8 mouse cellular contexts compared by ENCODE assay signal in genomic region chr3:88502641-88503504, GRCm38 (mm10). TPM values are rescaled to one million over a fixed set of nuclear protein-coding genes. Genes with fewer than 3 reads are reported as not detected.
DNase-seq lines count a peak whose midpoint lies in the region; ATAC-seq and TF ChIP-seq lines count a peak whose summit lies in the region.

No protein-coding gene starts in this region.

- H3K4me1 ChIP-seq in bone marrow, adult 2 months (ENCODE audit: control insufficient read depth, insufficient read depth, low read length): peaks cover 3% of the 10 kb centered on the region
- H3K4me1 ChIP-seq in embryonic facial prominence, embryonic 14.5 days (ENCODE audit: control insufficient read depth, insufficient read depth, low read length): peaks cover 49% of the 10 kb centered on the region
- peaks cover 9% of the 10 kb centered on the region for H3K4me1 ChIP-seq in heart, adult 2 months (ENCODE audit: control insufficient read depth, insufficient read depth, low read length)
- peaks cover 28% of the 10 kb centered on the region for H3K4me1 ChIP-seq in kidney, adult 2 months (ENCODE audit: control insufficient read depth, insufficient read depth, low read length)
- H3K4me1 ChIP-seq in limb, embryonic 11.5 days (ENCODE audit: control insufficient read depth, insufficient read depth, low read length): peaks cover 27% of the 10 kb centered on the region
- peaks cover 27% of the 10 kb centered on the region for H3K4me1 ChIP-seq in midbrain, embryonic 12.5 days

- intact Hi-C loops in heart, adult 2 months (cut with DNase I): no loop called here

- peaks cover 22% of the 10 kb centered on the region for H3K36me3 ChIP-seq in embryonic facial prominence, embryonic 14.5 days (ENCODE audit: control insufficient read depth, insufficient read depth, low read length)
- H3K36me3 ChIP-seq in heart, adult 2 months (ENCODE audit: control insufficient read depth, insufficient read depth, low read length): peaks cover 4% of the 10 kb centered on the region
- H3K36me3 ChIP-seq in kidney, adult 2 months (ENCODE audit: control insufficient read depth, insufficient read depth, low read length): no peaks in the 10 kb centered on the region
- no peaks in the 10 kb centered on the region for H3K36me3 ChIP-seq in limb, embryonic 11.5 days (ENCODE audit: control insufficient read depth, insufficient read depth, low read length)
- H3K36me3 ChIP-seq in midbrain, embryonic 12.5 days: no peaks in the 10 kb centered on the region

- H3K9me3 ChIP-seq in embryonic facial prominence, embryonic 14.5 days (ENCODE audit: control insufficient read depth, low read length): no peaks in the 10 kb centered on the region
- no peaks in the 10 kb centered on the region for H3K9me3 ChIP-seq in limb, embryonic 11.5 days (ENCODE audit: control insufficient read depth, low read length)
- H3K9me3 ChIP-seq in midbrain, embryonic 12.5 days: no peaks in the 10 kb centered on the region

- TF ChIP-seq POLR2A in bone marrow, adult 2 months (IDR thresholded peaks at IDR 0.05; ENCODE audit: borderline replicate concordance, control insufficient read depth, low read depth, low read length): peak; percentile 97
- TF ChIP-seq POLR2A in heart, adult 2 months (IDR thresholded peaks at IDR 0.05; ENCODE audit: insufficient read depth, low read depth, low read length): peak; percentile 100
- peak; percentile 100 for TF ChIP-seq POLR2A in kidney, adult 2 months (IDR thresholded peaks at IDR 0.05; ENCODE audit: low read depth, low read length)

- WGBS in bone marrow, adult 2 months: 2% methylated on average over 55 of the region's 55 CpGs
- under 1% methylated on average over 48 of the region's 55 CpGs for WGBS in embryonic facial prominence, embryonic 14.5 days
- under 1% methylated on average over 55 of the region's 55 CpGs for WGBS in heart, adult 2 months
- under 1% methylated on average over 55 of the region's 55 CpGs for WGBS in kidney, adult 2 months
- WGBS in limb, embryonic 11.5 days: under 1% methylated on average over 55 of the region's 55 CpGs
- WGBS in midbrain, embryonic 12.5 days: under 1% methylated on average over 55 of the region's 55 CpGs

- H3K79me2 ChIP-seq in heart, adult 2 months (replicated peaks; ENCODE audit: control insufficient read depth, insufficient read depth, low read length): peaks cover 6% of the 10 kb centered on the region; the same call in 1 of the 2 replicates

- peak overlapping the region; percentile 58 for H3K27ac ChIP-seq in bone marrow, adult 2 months (ENCODE audit: control insufficient read depth, insufficient read depth, low read depth, low read length, poor library complexity)
- peak overlapping the region; percentile 99 for H3K27ac ChIP-seq in embryonic facial prominence, embryonic 14.5 days (replicated peaks; ENCODE audit: low read depth, low read length)
- peak overlapping the region; percentile 94 for H3K27ac ChIP-seq in heart, adult 2 months
- peak overlapping the region; percentile 81 for H3K27ac ChIP-seq in kidney, adult 2 months (ENCODE audit: insufficient read depth, low read depth, low read length)
- no peak overlapping the region for H3K27ac ChIP-seq in limb, embryonic 11.5 days (replicated peaks; ENCODE audit: low read depth, low read length)
- H3K27ac ChIP-seq in midbrain, embryonic 12.5 days (replicated peaks): 0 out of 2 replicates have a peak overlapping the region, but pooled peaks have one; percentile 15

- peak; percentile 69 to 77 for DNase-seq in B cell, adult 2 months
- DNase-seq in embryonic facial prominence, embryonic 14.5 days (ENCODE audit: low spot score): peak; percentile 98
- DNase-seq in heart, adult 2 months: peak; percentile 94 to 95
- peak; percentile 96 for DNase-seq in kidney, adult 2 months
- peak; percentile 57 for DNase-seq in limb, embryonic 11.5 days (ENCODE audit: low spot score)
- peak; percentile 82 to 86 for DNase-seq in spleen, postnatal 10 days (ENCODE audit: low spot score in 2 of 2)

- peak; percentile 93 for ATAC-seq in embryonic facial prominence, embryonic 14.5 days (ENCODE audit: low read depth)
- peak; percentile 81 for ATAC-seq in limb, embryonic 11.5 days (ENCODE audit: insufficient number of reproducible peaks, low FRiP score, low TSS enrichment, low read depth)
- peak; percentile 81; the same call in 1 of the 2 replicates for ATAC-seq in midbrain, embryonic 12.5 days (ENCODE audit: low FRiP score, low read depth)

- peak overlapping the region; percentile 97 for H3K9ac ChIP-seq in embryonic facial prominence, embryonic 14.5 days (ENCODE audit: low read depth, low read length)
- peak overlapping the region; percentile 88 for H3K9ac ChIP-seq in heart, adult 2 months (ENCODE audit: low read depth, low read length)
- peak overlapping the region; percentile 61 for H3K9ac ChIP-seq in limb, embryonic 11.5 days (ENCODE audit: low read length)
- H3K9ac ChIP-seq in midbrain, embryonic 12.5 days (replicated peaks): peak overlapping the region; percentile 68

- TF ChIP-seq CTCF in bone marrow, adult 2 months (IDR thresholded peaks at IDR 0.05; ENCODE audit: control insufficient read depth, insufficient read depth, low read length): no peak
- no peak for TF ChIP-seq CTCF in heart, adult 2 months (IDR thresholded peaks at IDR 0.05)
- TF ChIP-seq CTCF in kidney, adult 2 months (conservative IDR thresholded peaks at IDR 0.05; ENCODE audit: insufficient read depth, insufficient read length, low read depth, low read length): no peak

- peak overlapping the region; percentile 76 for H3K4me3 ChIP-seq in bone marrow, adult 2 months (replicated peaks; ENCODE audit: control insufficient read depth, low read depth, low read length)
- peak overlapping the region; percentile 97 for H3K4me3 ChIP-seq in embryonic facial prominence, embryonic 14.5 days (ENCODE audit: low read depth, low read length)
- peak overlapping the region; percentile 87 for H3K4me3 ChIP-seq in heart, adult 2 months
- peak overlapping the region; percentile 87 for H3K4me3 ChIP-seq in kidney, adult 2 months (ENCODE audit: insufficient read depth, low read depth, low read length)
- H3K4me3 ChIP-seq in limb, embryonic 11.5 days (ENCODE audit: low read depth, low read length): peak overlapping the region; percentile 54
- peak overlapping the region; percentile 58 for H3K4me3 ChIP-seq in midbrain, embryonic 12.5 days

- TF ChIP-seq EP300 in heart, adult 2 months (IDR thresholded peaks at IDR 0.05; ENCODE audit: insufficient read depth, low read depth, low read length): peak; percentile 79; the same call in 1 of the 2 replicates

- H3K27me3 ChIP-seq in embryonic facial prominence, embryonic 14.5 days (replicated peaks; ENCODE audit: control insufficient read depth, insufficient read depth, low read length): no peaks in the 10 kb centered on the region
- no peaks in the 10 kb centered on the region for H3K27me3 ChIP-seq in heart, adult 2 months (ENCODE audit: control insufficient read depth, insufficient read depth, low read length)
- no peaks in the 10 kb centered on the region for H3K27me3 ChIP-seq in kidney, adult 2 months (replicated peaks; ENCODE audit: control insufficient read depth, insufficient read depth, low read length)
- peaks cover 13% of the 10 kb centered on the region for H3K27me3 ChIP-seq in limb, embryonic 11.5 days (ENCODE audit: control insufficient read depth, insufficient read depth, low read length)
- H3K27me3 ChIP-seq in midbrain, embryonic 12.5 days: peaks cover 57% of the 10 kb centered on the region

- peak overlapping the region; percentile 84 for H3K4me2 ChIP-seq in embryonic facial prominence, embryonic 14.5 days (ENCODE audit: low read depth, low read length)
- H3K4me2 ChIP-seq in limb, embryonic 11.5 days (ENCODE audit: low read depth, severe bottlenecking): peak overlapping the region; percentile 98
- H3K4me2 ChIP-seq in midbrain, embryonic 12.5 days (replicated peaks): peak overlapping the region; percentile 93

RNA-seq across cellular contexts. Expression of gene Lmna, which starts 6.9 kb away (rescaled TPM):
- polyA plus RNA-seq in bone marrow, adult 2 months (2011; ENCODE audit: insufficient read depth, insufficient read length, low replicate concordance, missing spikeins): 58.9 and 69.6 TPM in 2 replicates
- polyA plus RNA-seq in embryonic facial prominence, embryonic 14.5 days (2014; fragmentation: Nextera tagmentation; extraction: Ambion mirVana): 426 and 482 TPM in 2 replicates
- total RNA-seq in heart, adult 2 months (2021): 100 to 1,000 TPM; 117 to 138 TPM
- polyA plus RNA-seq in heart, adult 2 months (2012; rRNA removed): 67.3 and 85.2 TPM in 2 replicates
- polyA plus RNA-seq in kidney, adult 2 months (2012; rRNA removed): 55.2 and 73.2 TPM in 2 replicates
- 20.3 and 20.4 TPM in 2 replicates for polyA plus RNA-seq in limb, embryonic 11.5 days (2014; fragmentation: Nextera tagmentation; extraction: Ambion mirVana)
- 34.3 and 42.8 TPM in 2 replicates for polyA plus RNA-seq in midbrain, embryonic 12.5 days (2016; fragmentation: Nextera tagmentation; extraction: Ambion mirVana)

RNA-seq across cellular contexts. Expression of gene Mex3a, which starts 29.3 kb away (rescaled TPM):
- 0.77 and 2.2 TPM in 2 replicates for polyA plus RNA-seq in bone marrow, adult 2 months (2011; ENCODE audit: insufficient read depth, insufficient read length, low replicate concordance, missing spikeins)
- polyA plus RNA-seq in embryonic facial prominence, embryonic 14.5 days (2014; fragmentation: Nextera tagmentation; extraction: Ambion mirVana): 21.5 and 24.7 TPM in 2 replicates
- total RNA-seq in heart, adult 2 months (2021): under 1 TPM; 0.42 to 0.45 TPM
- polyA plus RNA-seq in heart, adult 2 months (2012; rRNA removed): 0.27 and 0.59 TPM in 2 replicates
- 0.61 and 0.63 TPM in 2 replicates for polyA plus RNA-seq in kidney, adult 2 months (2012; rRNA removed)
- 42.6 and 43.5 TPM in 2 replicates for polyA plus RNA-seq in limb, embryonic 11.5 days (2014; fragmentation: Nextera tagmentation; extraction: Ambion mirVana)
- 47.8 and 49.9 TPM in 2 replicates for polyA plus RNA-seq in midbrain, embryonic 12.5 days (2016; fragmentation: Nextera tagmentation; extraction: Ambion mirVana)

RNA-seq across cellular contexts. Expression of gene Sema4a, which starts 41.9 kb away (rescaled TPM):
- 43.9 and 131 TPM in 2 replicates for polyA plus RNA-seq in bone marrow, adult 2 months (2011; ENCODE audit: insufficient read depth, insufficient read length, low replicate concordance, missing spikeins)
- polyA plus RNA-seq in embryonic facial prominence, embryonic 14.5 days (2014; fragmentation: Nextera tagmentation; extraction: Ambion mirVana): 9.5 and 10.1 TPM in 2 replicates
- total RNA-seq in heart, adult 2 months (2021): 1 to 10 TPM; 3.2 to 3.3 TPM
- 8.5 and 9.5 TPM in 2 replicates for polyA plus RNA-seq in heart, adult 2 months (2012; rRNA removed)
- polyA plus RNA-seq in kidney, adult 2 months (2012; rRNA removed): 176 and 197 TPM in 2 replicates
- 5.4 and 5.7 TPM in 2 replicates for polyA plus RNA-seq in limb, embryonic 11.5 days (2014; fragmentation: Nextera tagmentation; extraction: Ambion mirVana)
- 19.3 and 20.3 TPM in 2 replicates for polyA plus RNA-seq in midbrain, embryonic 12.5 days (2016; fragmentation: Nextera tagmentation; extraction: Ambion mirVana)

RNA-seq across cellular contexts. Expression of gene Rab25, which starts 45.2 kb away (rescaled TPM):
- polyA plus RNA-seq in bone marrow, adult 2 months (2011; ENCODE audit: insufficient read depth, insufficient read length, low replicate concordance, missing spikeins): 1.4 TPM in 1 of 2 replicates, not detected in the other
- polyA plus RNA-seq in embryonic facial prominence, embryonic 14.5 days (2014; fragmentation: Nextera tagmentation; extraction: Ambion mirVana): 33.8 and 38.0 TPM in 2 replicates
- not detected for total RNA-seq in heart, adult 2 months (2021)
- 2.2 TPM in 1 of 2 replicates, not detected in the other for polyA plus RNA-seq in heart, adult 2 months (2012; rRNA removed)
- 50.1 and 50.9 TPM in 2 replicates for polyA plus RNA-seq in kidney, adult 2 months (2012; rRNA removed)
- 2.4 and 3.1 TPM in 2 replicates for polyA plus RNA-seq in limb, embryonic 11.5 days (2014; fragmentation: Nextera tagmentation; extraction: Ambion mirVana)
- polyA plus RNA-seq in midbrain, embryonic 12.5 days (2016; fragmentation: Nextera tagmentation; extraction: Ambion mirVana): 0.21 and 0.47 TPM in 2 replicates

RNA-seq across cellular contexts. Expression of gene Lamtor2, which starts 50.0 kb away (rescaled TPM):
- polyA plus RNA-seq in bone marrow, adult 2 months (2011; ENCODE audit: insufficient read depth, insufficient read length, low replicate concordance, missing spikeins): 82.9 and 126 TPM in 2 replicates
- polyA plus RNA-seq in embryonic facial prominence, embryonic 14.5 days (2014; fragmentation: Nextera tagmentation; extraction: Ambion mirVana): 97.9 and 107 TPM in 2 replicates
- total RNA-seq in heart, adult 2 months (2021): 100 to 1,000 TPM in 1 of 2 experiments, 10 to 100 TPM in 1; 94.3 to 104 TPM
- polyA plus RNA-seq in heart, adult 2 months (2012; rRNA removed): 118 TPM in 2 replicates
- 247 and 277 TPM in 2 replicates for polyA plus RNA-seq in kidney, adult 2 months (2012; rRNA removed)
- 78.9 and 89.3 TPM in 2 replicates for polyA plus RNA-seq in limb, embryonic 11.5 days (2014; fragmentation: Nextera tagmentation; extraction: Ambion mirVana)
- 137 and 152 TPM in 2 replicates for polyA plus RNA-seq in midbrain, embryonic 12.5 days (2016; fragmentation: Nextera tagmentation; extraction: Ambion mirVana)
